In the genomic region with DNA sequence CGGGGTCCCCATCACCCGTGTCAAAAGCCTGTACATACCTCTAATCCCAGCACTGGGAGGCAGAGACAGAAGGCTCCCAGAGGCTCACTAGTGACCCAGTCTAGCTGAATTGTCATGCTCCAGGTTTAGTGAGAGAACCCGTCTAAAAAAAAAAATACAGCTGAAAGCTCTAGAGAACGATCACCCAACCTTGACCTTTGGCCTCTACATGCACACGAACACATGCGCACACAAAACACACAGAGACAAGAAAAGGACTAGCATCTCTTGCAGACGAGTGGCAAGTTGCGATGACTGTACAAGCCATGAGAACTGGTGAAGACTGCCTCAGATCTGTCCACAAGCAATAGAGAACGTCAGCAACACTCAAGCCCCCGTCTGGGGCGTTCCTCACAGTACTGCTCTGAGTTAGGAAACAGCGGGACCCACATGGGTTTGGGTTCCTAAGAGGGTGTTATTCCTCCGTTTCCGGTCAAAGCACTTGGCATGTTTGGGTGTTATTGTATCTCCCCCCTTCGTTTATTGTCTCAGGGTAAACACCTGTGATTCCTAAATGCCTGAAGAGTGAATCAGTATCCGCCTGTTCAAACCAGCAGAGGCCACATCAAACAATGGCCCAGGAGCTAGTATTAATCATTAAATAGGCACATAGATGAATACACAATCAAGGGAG, we compare ENCODE assay signal across 20 mouse cellular contexts. TPM values are rescaled to one million over a fixed set of nuclear protein-coding genes. Genes with fewer than 3 reads are reported as not detected.
DNase-seq lines count a peak whose midpoint lies in the region; ATAC-seq and TF ChIP-seq lines count a peak whose summit lies in the region.
"Had no signal": no experiment of that assay in that cellular context is flagged by ENCODE, and none has a peak within 500 bp of the region (broad histone marks: within the 10 kb centered on the region; RNA-seq: fewer than 3 reads in every experiment).

No protein-coding gene starts in this region.

- H3K36me3 ChIP-seq in lung, embryonic 15.5 days = no peaks in the 10 kb centered on the region
- no peaks in the 10 kb centered on the region for H3K36me3 ChIP-seq in liver, embryonic 16.5 days (ENCODE audit: control insufficient read depth, insufficient read depth)
- H3K36me3 ChIP-seq in stomach, postnatal 0 days (ENCODE audit: control insufficient read depth, insufficient read depth, low read length) = no peaks in the 10 kb centered on the region
- H3K36me3 ChIP-seq: embryonic facial prominence, embryonic 10.5 days; hindbrain, embryonic 13.5 days; limb, embryonic 10.5 days had no signal

- no peak for TF ChIP-seq POLR2A in lung, adult 2 months (IDR thresholded peaks at IDR 0.05; ENCODE audit: borderline replicate concordance, extremely low read depth, low read depth, low read length)

- no peak overlapping the region for H3K4me2 ChIP-seq in lung, embryonic 15.5 days
- H3K4me2 ChIP-seq in liver, embryonic 16.5 days (ENCODE audit: low read depth, low read length) = no peak overlapping the region
- no peak overlapping the region for H3K4me2 ChIP-seq in stomach, postnatal 0 days (replicated peaks; ENCODE audit: low read depth)
- H3K4me2 ChIP-seq: hindbrain, embryonic 13.5 days had no signal

- ATAC-seq in lung, embryonic 15.5 days (ENCODE audit: borderline replicate concordance, extremely low read depth, low FRiP score, low TSS enrichment) = no peak
- ATAC-seq in liver, embryonic 16.5 days (ENCODE audit: low read depth) = peak; percentile 62
- peak; percentile 80 for ATAC-seq in stomach, postnatal 0 days (ENCODE audit: low FRiP score, low TSS enrichment)
- no peak for ATAC-seq in frontal cortex, adult (ENCODE audit: low TSS enrichment)

- peak; percentile 19 for DNase-seq in kidney, adult 18-20 months
- DNase-seq in kidney, adult 8-10 months = no peak
- no peak for DNase-seq in lung, adult 2 months
- peak; percentile 62 for DNase-seq in stomach, postnatal 0 days (ENCODE audit: low spot score)
- DNase-seq in neural tube, embryonic 10.5 days (ENCODE audit: extremely low spot score, low spot score) = no peak
- DNase-seq: cerebellum, adult 11-12 months; cerebellum, postnatal 36 days; gastrocnemius, postnatal 10 days; heart, adult 2 months; heart, postnatal 10 days; layer of hippocampus, postnatal 36 days; midbrain, embryonic 14.5 days; right cerebral cortex, postnatal 25 days; thymus, postnatal 25 days had no signal

- H3K27me3 ChIP-seq in lung, embryonic 15.5 days = no peaks in the 10 kb centered on the region
- no peaks in the 10 kb centered on the region for H3K27me3 ChIP-seq in liver, embryonic 16.5 days (ENCODE audit: control insufficient read depth, insufficient read depth, low read depth, low read length)
- no peaks in the 10 kb centered on the region for H3K27me3 ChIP-seq in stomach, postnatal 0 days (ENCODE audit: control insufficient read depth, insufficient read depth, low read length)

- no peak for TF ChIP-seq CTCF in lung, adult 2 months (IDR thresholded peaks at IDR 0.05; ENCODE audit: insufficient read depth, low read length)
- no peak for TF ChIP-seq CTCF in stomach, postnatal 0 days (IDR thresholded peaks at IDR 0.05; ENCODE audit: low read depth)

- TF ChIP-seq EP300 in stomach, postnatal 0 days (optimal IDR thresholded peaks at IDR 0.05) = no peak

- H3K9me3 ChIP-seq in lung, embryonic 15.5 days = no peaks in the 10 kb centered on the region
- no peaks in the 10 kb centered on the region for H3K9me3 ChIP-seq in liver, embryonic 16.5 days (replicated peaks; ENCODE audit: control insufficient read depth, low read length)
- H3K9me3 ChIP-seq in stomach, postnatal 0 days (ENCODE audit: control insufficient read depth, low read length) = no peaks in the 10 kb centered on the region
- H3K9me3 ChIP-seq: embryonic facial prominence, embryonic 10.5 days; hindbrain, embryonic 13.5 days; limb, embryonic 10.5 days had no signal

- H3K4me1 ChIP-seq in lung, embryonic 15.5 days = peaks cover 44% of the 10 kb centered on the region
- H3K4me1 ChIP-seq in lung, adult 2 months (ENCODE audit: control insufficient read depth, insufficient read depth, low read length) = peaks cover 4% of the 10 kb centered on the region
- peaks cover 2% of the 10 kb centered on the region for H3K4me1 ChIP-seq in liver, embryonic 16.5 days (ENCODE audit: control insufficient read depth, low read depth, low read length)
- 0 out of 2 replicates have a peak, but pooled peaks cover 3% of the 10 kb centered on the region for H3K4me1 ChIP-seq in stomach, postnatal 0 days (replicated peaks; ENCODE audit: control insufficient read depth, insufficient read depth)
- H3K4me1 ChIP-seq: hindbrain, embryonic 13.5 days had no signal

- peak overlapping the region; percentile 56; the same call in 1 of the 2 replicates for H3K27ac ChIP-seq in lung, embryonic 15.5 days
- peak overlapping the region; percentile 66 for H3K27ac ChIP-seq in liver, embryonic 16.5 days (ENCODE audit: low read length)
- peak overlapping the region; percentile 79 for H3K27ac ChIP-seq in stomach, postnatal 0 days (replicated peaks)
- H3K27ac ChIP-seq: embryonic facial prominence, embryonic 10.5 days; heart, adult 2 months; hindbrain, embryonic 13.5 days; limb, embryonic 10.5 days had no signal

- H3K4me3 ChIP-seq in lung, embryonic 15.5 days = no peak overlapping the region
- H3K4me3 ChIP-seq in lung, adult 2 months (replicated peaks; ENCODE audit: extremely low read depth, low read depth, low read length) = no peak overlapping the region
- no peak overlapping the region for H3K4me3 ChIP-seq in liver, embryonic 16.5 days (ENCODE audit: low read depth, low read length)
- H3K4me3 ChIP-seq in stomach, postnatal 0 days (ENCODE audit: low read depth, low read length) = no peak overlapping the region
- H3K4me3 ChIP-seq: embryonic facial prominence, embryonic 10.5 days; heart, adult 2 months; hindbrain, embryonic 13.5 days; limb, embryonic 10.5 days had no signal

- H3K9ac ChIP-seq in lung, embryonic 15.5 days = no peak overlapping the region
- no peak overlapping the region for H3K9ac ChIP-seq in liver, embryonic 16.5 days (ENCODE audit: low read depth, low read length)
- no peak overlapping the region for H3K9ac ChIP-seq in stomach, postnatal 0 days (ENCODE audit: low read length)
- H3K9ac ChIP-seq: hindbrain, embryonic 13.5 days had no signal

- 32% methylated on average over 16 of the region's 16 CpGs for WGBS in lung, embryonic 15.5 days
- WGBS in lung, adult 2 months = 51% methylated on average over 16 of the region's 16 CpGs
- WGBS in liver, embryonic 16.5 days (ENCODE audit: insufficient replicate concordance) = 51% methylated on average over 16 of the region's 16 CpGs
- WGBS in stomach, postnatal 0 days = 42% methylated on average over 16 of the region's 16 CpGs

RNA-seq across cellular contexts. Expression of a gene that starts 11.2 kb away (rescaled TPM):
- 47.1 and 49.2 TPM in 2 replicates for polyA plus RNA-seq in lung, embryonic 15.5 days (2015; fragmentation: Nextera tagmentation; extraction: Ambion mirVana)
- polyA plus RNA-seq in lung, adult 2 months (2012; rRNA removed) = 167 and 332 TPM in 2 replicates
- polyA plus RNA-seq in liver, embryonic 16.5 days (2015; fragmentation: Nextera tagmentation; extraction: Ambion mirVana) = 4.6 and 4.7 TPM in 2 replicates
- 66.2 and 73.1 TPM in 2 replicates for polyA plus RNA-seq in stomach, postnatal 0 days (2015; fragmentation: Nextera tagmentation; extraction: Ambion mirVana)

Comparison
In these comparisons a context has a peak if more than half of its experiments do, and no peak if none do; other contexts are left out.
1. DNase-seq: peak in kidney, adult 18-20 months (single experiment) and stomach, postnatal 0 days (single experiment); none in kidney, adult 8-10 months (0 of 2), lung, adult 2 months (single experiment) and neural tube, embryonic 10.5 days (single experiment).
2. ATAC-seq: peak in liver, embryonic 16.5 days (single experiment) and stomach, postnatal 0 days (single experiment); none in lung, embryonic 15.5 days (single experiment) and frontal cortex, adult (single experiment).
3. Peak in every context shown above with its lines, with median percentiles within 50 percentile points of each other: H3K27ac ChIP-seq.